20 mouse cellular contexts compared by ENCODE assay signal in genomic region chr12:39605289-39605688, GRCm38 (mm10).
A peak's percentile ranks its signal among the peaks of the same experiment; 100 is the strongest.
DNase-seq lines count a peak whose midpoint lies in the region; ATAC-seq and TF ChIP-seq lines count a peak whose summit lies in the region.
"Had no signal": no experiment of that assay in that cellular context is flagged by ENCODE, and none has a peak within 500 bp of the region (broad histone marks: within the 10 kb centered on the region; RNA-seq: fewer than 3 reads in every experiment).

No protein-coding gene starts in this region.

- no peaks in the 10 kb centered on the region for H3K9me3 ChIP-seq in CH12.LX (replicated peaks; ENCODE audit: low read length)
- no peaks in the 10 kb centered on the region for H3K9me3 ChIP-seq in forebrain, embryonic 11.5 days (ENCODE audit: control insufficient read depth, low read length)
- H3K9me3 ChIP-seq: G1E had no signal

- DNase-seq in A20 (ENCODE audit: low read depth, low spot score) (peak; percentile 89), CH12.LX (ENCODE audit: extremely low read depth) (peak; percentile 3)
- DNase-seq in left cerebral cortex, adult 8-10 months (ENCODE audit: low spot score in 2 of 2), result no peak
- no peak for DNase-seq in forebrain, embryonic 11.5 days (ENCODE audit: low spot score)
- DNase-seq: adrenal gland, adult 2 months; adrenal gland, adult 8-10 months; adrenal gland, postnatal 10 days; adrenal gland, postnatal 14 days; adrenal gland, postnatal 25 days; adrenal gland, postnatal 36 days; B cell, adult 2 months; cerebellum, adult 11 months; cerebellum, adult 11-12 months; cerebellum, adult 18-20 months; cerebellum, adult 2 months; cerebellum, adult 8-10 months had no signal

- dilution Hi-C loops in CH12.LX (cut with MboI; ENCODE audit: extremely low pct_ligation_motif_present, extremely low pct_unique_long_range_greater_than_20kb, low sequenced_read_pairs), result no loop called here

- H3K36me3 ChIP-seq in CH12.LX (replicated peaks in 1 of 2; ENCODE audit: control insufficient read depth in 1 of 2, insufficient read depth in 1 of 2, low read length in 1 of 2), result no peaks in the 10 kb centered on the region
- H3K36me3 ChIP-seq in forebrain, embryonic 11.5 days (ENCODE audit: control insufficient read depth, insufficient read depth, low read length), result no peaks in the 10 kb centered on the region
- H3K36me3 ChIP-seq: G1E had no signal

- no peaks in the 10 kb centered on the region for H3K79me2 ChIP-seq in CH12.LX (replicated peaks; ENCODE audit: control insufficient read depth, extremely low read depth, insufficient read depth, poor library complexity, severe bottlenecking)

- peak; percentile 65; the same call in 1 of the 2 replicates for TF ChIP-seq EP300 in CH12.LX (IDR thresholded peaks at IDR 0.05; ENCODE audit: low read length)

- no peak overlapping the region for H3K9ac ChIP-seq in CH12.LX (ENCODE audit: insufficient read depth, low read depth)
- H3K9ac ChIP-seq in forebrain, embryonic 11.5 days (ENCODE audit: low read length), result no peak overlapping the region

- in situ Hi-C loops in CH12.LX (cut with MboI; ENCODE audit: low pct_ligation_motif_present, low pct_unique_long_range_greater_than_20kb, low sequenced_read_pairs), result loop anchor here (25.0 kb wide), 1 partner anchor 93 kb away; no protein-coding TSS in a partner anchor

- no peak for TF ChIP-seq CTCF in CH12.LX (conservative IDR thresholded peaks at IDR 0.05 in 1 of 2, IDR thresholded peaks at IDR 0.05 in 1 of 2; ENCODE audit: low read depth in 2 of 2, low read length in 2 of 2)

- H3K4me1 ChIP-seq in CH12.LX (ENCODE audit: control insufficient read depth in 1 of 2, insufficient read depth in 2 of 2), result peaks cover 0 to 9% of the 10 kb centered on the region in 2 experiments; a peak in 3 of 4 replicates
- H3K4me1 ChIP-seq in forebrain, embryonic 11.5 days (replicated peaks; ENCODE audit: control insufficient read depth, insufficient read depth, low read length), result no peaks in the 10 kb centered on the region

- no peak overlapping the region for H3K27ac ChIP-seq in CH12.LX (ENCODE audit: insufficient read depth, low read depth)
- no peak overlapping the region for H3K27ac ChIP-seq in forebrain, embryonic 11.5 days (ENCODE audit: low read depth, low read length)

- no peaks in the 10 kb centered on the region for H3K27me3 ChIP-seq in CH12.LX (replicated peaks)
- H3K27me3 ChIP-seq in forebrain, embryonic 11.5 days (ENCODE audit: control insufficient read depth, insufficient read depth, low read length), result no peaks in the 10 kb centered on the region

- WGBS in forebrain, embryonic 11.5 days, result 79% methylated on average over 3 of the region's 3 CpGs

- no peak overlapping the region for H3K4me2 ChIP-seq in CH12.LX (ENCODE audit: insufficient read depth, low read depth, poor library complexity, severe bottlenecking)
- no peak overlapping the region for H3K4me2 ChIP-seq in forebrain, embryonic 11.5 days (ENCODE audit: low read depth, low read length, severe bottlenecking)

- TF ChIP-seq POLR2A in CH12.LX (IDR thresholded peaks at IDR 0.05; ENCODE audit: low read depth, low read length), result no peak

- TF ChIP-seq RAD21 in CH12.LX (IDR thresholded peaks at IDR 0.05; ENCODE audit: low read depth, low read length), result no peak

- no peak overlapping the region for H3K4me3 ChIP-seq in CH12.LX (replicated peaks in 1 of 3; ENCODE audit: low read depth in 2 of 3, low read length in 2 of 3, poor library complexity in 1 of 3)
- H3K4me3 ChIP-seq in forebrain, embryonic 11.5 days (ENCODE audit: low read depth, low read length), result no peak overlapping the region

- no peak for ATAC-seq in forebrain, embryonic 11.5 days (replicated peaks; ENCODE audit: low FRiP score)
- ATAC-seq: activated CD4-positive, CD25-positive, alpha-beta regulatory T cell, adult 4 months; CD4-positive, CD25-positive, alpha-beta regulatory T cell, adult 4 months; Patski had no signal

TF ChIP-seq in CH12.LX, 34 proteins besides CTCF, POLR2A, EP300 and RAD21:
- TF ChIP-seq ZMIZ1 (IDR thresholded peaks at IDR 0.05; ENCODE audit: low read depth, low read length), result no peak
- TF ChIP-seq TBP (conservative IDR thresholded peaks at IDR 0.05; ENCODE audit: low read depth, low read length), result no peak
- peak; percentile 51 for TF ChIP-seq IRF4 (IDR thresholded peaks at IDR 0.05; ENCODE audit: low read depth, low read length)
- peak; percentile 23; the same call in 1 of the 2 replicates for TF ChIP-seq MAX (IDR thresholded peaks at IDR 0.05; ENCODE audit: low read length)
- 0 out of 2 replicates have a peak, but pooled peaks have one; percentile 14 for TF ChIP-seq TCF12 (IDR thresholded peaks at IDR 0.05; ENCODE audit: low read depth, low read length)

Comparison
In these comparisons a context has a peak if more than half of its experiments do, and no peak if none do; other contexts are left out.
1. DNase-seq: peak in A20 (single experiment) and CH12.LX (single experiment); none in left cerebral cortex, adult 8-10 months (0 of 2) and forebrain, embryonic 11.5 days (single experiment).